Mouse (Mus musculus) stomach, embryonic 16.5 days (tissue): Measurements from ENCODE around the gene Cox4i1. TPM values are rescaled to one million over a fixed set of nuclear protein-coding genes. Genes with fewer than 3 reads are reported as not detected.
"Not testable (repeated sequence)": the region's sequence is repeated elsewhere in the genome, so short reads cannot be mapped to it uniquely, and the experiment has no call there.

Experiments
- ATAC-seq: fragments of 200-750 bp; cut with Nextera tagmentation; 2 replicates; pipeline ENCODE4 v1.8.0; 2017; ENCODE audit warnings: moderate number of reproducible peaks, moderate TSS enrichment; ENCODE audit not compliant: insufficient read depth, low FRiP score
- H3K27ac ChIP-seq: fragments of 300-500 bp; sonication (generic); 2 replicates; pipeline ENCODE4 v1.5.1; 2014; ENCODE audit warnings: low read length
- H3K27me3 ChIP-seq: fragments of 300-500 bp; sonication (generic); 2 replicates; pipeline ENCODE4 v1.6.1; 2014; ENCODE audit warnings: low read length, control low read depth, mixed read lengths; ENCODE audit not compliant: control insufficient read depth, insufficient read depth
- H3K36me3 ChIP-seq: fragments of 300-500 bp; sonication (generic); 2 replicates; pipeline ENCODE4 v1.6.1; 2014; ENCODE audit warnings: low read length; ENCODE audit not compliant: control insufficient read depth, insufficient read depth
- H3K4me1 ChIP-seq: fragments of 300-500 bp; sonication (generic); 2 replicates; pipeline ENCODE4 v1.6.1; 2014; ENCODE audit warnings: low read length, control low read depth, mixed read lengths; ENCODE audit not compliant: control insufficient read depth, insufficient read depth
- H3K4me2 ChIP-seq: fragments of 300-500 bp; sonication (generic); 2 replicates; pipeline ENCODE4 v1.6.1; 2014; ENCODE audit warnings: low read depth, low read length, mixed read lengths
- H3K4me3 ChIP-seq: fragments of 300-500 bp; sonication (generic); replicated peaks from 2 replicates; pipeline ENCODE4 v1.5.1; 2014; ENCODE audit warnings: mild to moderate bottlenecking, low read length
- H3K9ac ChIP-seq: fragments of 300-500 bp; sonication (generic); 2 replicates; pipeline ENCODE4 v1.6.1; 2014; ENCODE audit warnings: low read length
- H3K9me3 ChIP-seq: fragments of 300-500 bp; sonication (generic); replicated peaks from 2 replicates; pipeline ENCODE4 v1.6.1; 2016; ENCODE audit warnings: low read length, control low read depth; ENCODE audit not compliant: control insufficient read depth
- WGBS: fragments of 180-500 bp; shearing (Covaris S2); extraction: QIAGEN DNeasy Blood & Tissue Kit; methylation state at CpG from one replicate; pipeline ENCODE4 v1.1.7; 2014; 5-methylcytosine and 5-hydroxymethylcytosine counted together
- polyA plus RNA-seq: library from polyadenylated mRNA; unstranded; fragments of >200 nt; fragmentation: Nextera tagmentation; extraction: Ambion mirVana; gene quantifications from 2 replicates; pipeline ENCODE4 v1.2.1, GENCODE M21; 2015

Gene Cox4i1
- polyA plus RNA-seq, 1 experiment from 2014 or later = 1,163 TPM

DNA sequence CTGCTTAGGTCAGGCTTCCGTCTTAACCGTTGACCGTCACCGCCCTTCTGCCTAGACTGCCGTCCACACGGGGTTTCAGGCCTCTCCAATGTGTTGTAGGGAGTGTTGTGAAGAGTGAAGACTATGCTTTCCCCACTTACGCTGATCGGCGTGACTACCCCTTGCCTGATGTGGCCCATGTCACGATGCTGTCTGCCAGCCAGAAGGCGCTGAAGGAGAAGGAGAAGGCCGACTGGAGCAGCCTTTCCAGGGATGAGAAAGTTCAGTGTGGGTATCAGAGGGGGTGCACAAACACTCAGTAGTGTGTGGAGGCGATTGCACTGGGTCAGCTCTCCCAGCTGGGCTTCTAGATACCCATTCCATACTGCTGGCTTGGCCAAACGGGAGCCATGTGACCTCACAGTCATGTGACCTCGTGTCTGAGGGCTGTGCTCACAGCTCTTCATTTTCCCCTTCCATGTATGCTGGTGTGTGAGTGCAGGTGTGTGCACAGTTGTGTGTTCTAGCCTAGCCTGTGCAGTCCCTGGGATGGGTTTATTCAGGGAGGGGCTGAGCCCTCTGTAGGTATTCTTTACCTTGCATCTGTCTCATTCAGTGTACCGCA, 4.7 kb downstream of the Cox4i1 start:
- H3K4me2 ChIP-seq = no peak overlapping the region
- 86% methylated on average over 16 of the region's 16 CpGs for WGBS
- no peaks in the 10 kb centered on the region for H3K27me3 ChIP-seq
- H3K4me3 ChIP-seq = no peak overlapping the region
- no peak overlapping the region for H3K27ac ChIP-seq
- no peaks in the 10 kb centered on the region for H3K9me3 ChIP-seq
- ATAC-seq = no peak
- no peak overlapping the region for H3K9ac ChIP-seq
- 0 out of 2 replicates have a peak, but pooled peaks cover 2% of the 10 kb centered on the region for H3K4me1 ChIP-seq
- H3K36me3 ChIP-seq = peaks cover 16% of the 10 kb centered on the region

- ATAC-seq = no peak
- Histone ChIP-seq H3K4me3 (no peak overlapping the region), H3K9me3 (no peaks in the 10 kb centered on the region), H3K27ac (no peak overlapping the region), H3K27me3 (no peaks in the 10 kb centered on the region), H3K9ac (no peak overlapping the region), H3K4me1 (0 out of 2 replicates have a peak, but pooled peaks cover 2% of the 10 kb centered on the region), H3K36me3 (peaks cover 16% of the 10 kb centered on the region), H3K4me2 (no peak overlapping the region)
- 94% methylated on average over 7 of the region's 7 CpGs for WGBS
Observed at GRCm38 (mm10) chr8:120673298-120673697, 5.3 kb downstream of the Cox4i1 start.

DNA sequence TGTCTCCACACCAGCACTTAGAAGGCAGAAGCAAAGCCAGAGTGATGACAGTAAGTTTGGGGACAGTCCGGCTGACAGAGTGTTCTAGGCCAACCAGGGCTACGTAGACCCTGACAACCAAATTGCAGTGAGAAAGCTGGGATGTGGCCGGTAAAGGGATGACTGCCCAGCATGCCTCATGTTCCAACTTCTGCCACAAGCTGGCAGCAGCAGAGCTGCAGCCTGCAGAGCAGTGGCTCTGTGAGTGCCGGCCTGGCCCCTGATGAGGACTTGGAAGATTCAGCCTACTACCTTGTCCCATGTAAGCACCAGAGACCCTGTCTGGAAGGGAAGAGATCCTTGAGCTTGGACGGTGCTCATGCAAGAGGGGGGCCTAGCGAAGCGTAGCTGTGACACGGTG, 7.7 kb downstream of the Cox4i1 start:
- Histone ChIP-seq H3K27ac (no peak overlapping the region), H3K36me3 (peaks cover 16% of the 10 kb centered on the region), H3K4me3 (no peak overlapping the region), H3K4me1 (no peaks in the 10 kb centered on the region), H3K9me3 (no peaks in the 10 kb centered on the region), H3K27me3 (no peaks in the 10 kb centered on the region), H3K9ac (no peak overlapping the region), H3K4me2 (no peak overlapping the region)
- no peak for ATAC-seq
- 69% methylated on average over 8 of the region's 8 CpGs for WGBS

DNA sequence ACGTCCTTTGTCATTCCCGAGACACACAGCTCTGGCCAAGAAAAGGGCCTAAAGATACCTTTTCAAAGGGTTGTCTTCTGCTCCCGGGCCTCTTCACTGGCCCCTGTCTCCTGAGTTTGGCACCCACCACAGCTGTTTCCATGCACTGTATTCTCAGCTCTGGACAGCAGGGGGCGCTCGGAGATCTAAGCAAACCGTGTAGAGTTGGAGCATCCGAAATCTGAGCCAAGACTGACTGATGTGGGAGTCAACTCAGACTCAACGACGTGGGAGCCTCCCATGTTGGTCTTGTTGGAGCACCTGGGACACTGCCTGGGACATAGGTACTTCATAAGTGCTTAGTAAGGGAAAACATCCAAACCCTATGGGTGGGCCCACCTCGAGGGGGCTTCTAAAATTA, 10.4 kb downstream of the Cox4i1 start:
- peak; percentile 67; the same call in 1 of the 2 replicates for ATAC-seq
- H3K27me3 ChIP-seq = no peaks in the 10 kb centered on the region
- no peaks in the 10 kb centered on the region for H3K9me3 ChIP-seq
- H3K4me3 ChIP-seq = no peak overlapping the region
- WGBS = 9% methylated on average over 10 of the region's 10 CpGs
- no peak overlapping the region for H3K9ac ChIP-seq
- no peaks in the 10 kb centered on the region for H3K4me1 ChIP-seq
- H3K4me2 ChIP-seq = no peak overlapping the region
- no peak overlapping the region for H3K27ac ChIP-seq
- H3K36me3 ChIP-seq = 0 out of 2 replicates have a peak, but pooled peaks cover 6% of the 10 kb centered on the region

DNA sequence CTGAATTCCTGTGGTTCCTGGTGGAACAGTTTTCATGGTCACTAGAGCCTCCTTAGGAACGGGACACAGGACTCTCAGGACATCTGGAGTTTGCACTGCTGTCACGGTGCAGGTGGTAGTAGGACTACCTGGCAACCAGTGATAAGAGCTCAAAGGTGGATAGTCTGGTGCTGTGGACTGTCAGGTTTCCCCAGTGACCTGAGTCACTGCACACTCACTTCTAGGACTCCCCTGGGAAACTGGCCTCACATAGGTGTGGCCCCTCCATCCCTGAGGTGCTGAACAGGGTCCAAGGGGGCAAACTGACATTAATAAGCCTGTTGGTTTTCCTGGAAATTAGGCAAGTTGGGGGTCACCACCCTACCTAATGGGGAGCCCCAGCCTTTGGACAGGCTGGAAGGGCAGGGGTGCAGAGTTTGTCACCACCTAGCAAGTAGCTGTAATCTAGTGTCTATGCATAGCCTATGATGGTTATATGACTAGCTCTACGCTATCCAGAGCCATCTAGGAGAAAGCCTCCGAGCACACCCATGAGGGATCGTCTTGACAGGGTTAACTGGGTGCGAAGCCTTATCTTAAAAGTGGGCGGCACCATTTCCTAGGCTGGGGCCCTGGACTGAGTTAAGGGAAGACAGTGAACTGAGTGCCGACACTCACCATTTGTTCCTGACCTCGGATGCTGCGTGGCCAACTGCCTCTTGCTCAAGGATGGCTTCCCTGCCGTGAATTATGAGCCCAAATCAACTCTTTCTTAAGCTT, 11.8 kb downstream of the Cox4i1 start:
- 0 out of 2 replicates have a peak, but pooled peaks have one; percentile 44 for ATAC-seq
- Histone ChIP-seq H3K4me1 (peaks cover 9% of the 10 kb centered on the region), H3K9me3 (no peaks in the 10 kb centered on the region), H3K9ac (no peak overlapping the region), H3K27ac (no peak overlapping the region), H3K4me2 (no peak overlapping the region), H3K4me3 (no peak overlapping the region), H3K27me3 (no peaks in the 10 kb centered on the region), H3K36me3 (no peaks in the 10 kb centered on the region)
- WGBS = 40% methylated on average over 11 of the region's 11 CpGs

DNA sequence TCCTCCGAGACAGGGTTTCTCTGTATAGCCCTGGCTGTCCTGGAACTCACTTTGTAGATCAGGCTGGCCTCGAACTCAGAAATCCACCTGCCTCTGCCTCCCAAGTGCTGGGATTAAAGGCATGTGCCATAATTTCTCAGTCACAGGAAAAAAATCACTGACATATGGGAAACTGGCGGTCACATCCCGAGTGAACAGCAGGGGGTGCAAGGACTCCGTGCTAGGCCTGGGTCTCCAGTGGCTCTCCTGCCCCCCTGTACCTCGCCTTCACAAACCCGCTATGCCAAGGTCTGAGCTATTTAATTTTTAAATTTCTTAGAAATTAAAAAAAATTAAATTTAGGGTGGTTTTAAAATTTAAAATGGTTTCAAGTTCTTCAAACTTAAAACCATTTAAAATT, 12.4 kb downstream of the Cox4i1 start:
- H3K4me3 ChIP-seq, H3K9me3 ChIP-seq, H3K27ac ChIP-seq, ATAC-seq, H3K4me2 ChIP-seq, H3K27me3 ChIP-seq, H3K9ac ChIP-seq, H3K36me3 ChIP-seq: not testable (repeated sequence)
- peaks cover 15% of the 10 kb centered on the region for H3K4me1 ChIP-seq
- WGBS = 54% methylated on average over 7 of the region's 7 CpGs

DNA sequence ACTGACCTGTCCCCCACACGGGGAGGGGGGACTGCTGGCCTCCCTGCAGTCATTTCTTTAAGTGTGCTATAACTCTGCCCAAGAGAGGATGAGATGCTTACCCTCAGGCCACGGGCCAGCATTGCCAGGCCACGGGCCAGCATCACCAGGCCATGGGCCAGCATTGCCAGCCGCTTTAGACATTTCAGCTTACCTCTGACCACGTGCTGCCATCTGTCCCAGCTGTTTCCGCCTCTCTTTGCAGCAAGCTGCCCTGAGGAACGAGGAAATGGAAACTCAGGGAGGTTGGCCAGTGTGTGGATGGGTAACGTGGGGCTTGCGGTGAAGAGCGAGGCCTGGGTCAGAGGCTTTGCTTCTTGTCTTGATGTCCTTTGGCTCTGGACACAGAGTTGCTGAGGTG, 13.1 kb downstream of the Cox4i1 start:
- 76% methylated on average over 10 of the region's 10 CpGs for WGBS
- H3K27me3 ChIP-seq = no peaks in the 10 kb centered on the region
- peaks cover 20% of the 10 kb centered on the region for H3K4me1 ChIP-seq
- ATAC-seq = no peak
- no peak overlapping the region for H3K9ac ChIP-seq
- H3K27ac ChIP-seq = no peak overlapping the region
- no peak overlapping the region for H3K4me2 ChIP-seq
- no peaks in the 10 kb centered on the region for H3K9me3 ChIP-seq
- no peak overlapping the region for H3K4me3 ChIP-seq
- no peaks in the 10 kb centered on the region for H3K36me3 ChIP-seq

DNA sequence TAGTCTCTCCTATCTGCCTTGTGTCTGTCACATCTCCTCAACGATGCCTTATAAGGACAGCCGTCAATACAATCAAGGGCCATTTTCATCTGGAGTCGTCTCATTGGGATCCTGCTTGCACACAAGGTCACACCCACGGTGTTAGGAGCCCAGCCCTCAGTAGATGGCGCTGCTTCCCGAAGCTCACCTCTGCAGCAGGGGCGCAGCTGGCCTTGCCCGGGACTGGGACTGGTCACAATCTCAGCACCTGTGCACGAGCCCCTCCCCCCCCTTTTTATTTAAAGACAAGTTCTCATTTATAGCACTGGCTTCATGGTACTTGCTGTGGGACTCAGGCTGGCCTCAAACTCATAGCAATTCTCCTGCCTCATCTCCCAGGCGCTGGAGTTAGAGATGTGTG, 15.6 kb downstream of the Cox4i1 start:
- Histone ChIP-seq H3K9ac (no peak overlapping the region), H3K36me3 (no peaks in the 10 kb centered on the region), H3K9me3 (no peaks in the 10 kb centered on the region), H3K27ac (no peak overlapping the region), H3K27me3 (no peaks in the 10 kb centered on the region), H3K4me1 (peaks cover 20% of the 10 kb centered on the region), H3K4me3 (no peak overlapping the region), H3K4me2 (no peak overlapping the region)
- ATAC-seq = 0 out of 2 replicates have a peak, but pooled peaks have one; percentile 38
- 15% methylated on average over 10 of the region's 10 CpGs for WGBS

- Histone ChIP-seq H3K36me3 (no peaks in the 10 kb centered on the region), H3K9ac (no peak overlapping the region), H3K4me3 (no peak overlapping the region), H3K4me1 (peaks cover 20% of the 10 kb centered on the region), H3K27ac (peak overlapping the region; percentile 6; the same call in 1 of the 2 replicates), H3K4me2 (no peak overlapping the region), H3K27me3 (no peaks in the 10 kb centered on the region), H3K9me3 (no peaks in the 10 kb centered on the region)
- no peak for ATAC-seq
- 64% methylated on average over 5 of the region's 5 CpGs for WGBS
Observed at GRCm38 (mm10) chr8:120684082-120684481, 16.1 kb downstream of the Cox4i1 start.
